Mouse (Mus musculus): ENCODE measurements around the gene Tagap1.
"Not testable (repeated sequence)": the region's sequence is repeated elsewhere in the genome, so short reads cannot be mapped to it uniquely, and the experiment has no call there.

GRCm38 (mm10) chr17:6967673-6968072 is 6.7 kb upstream of the Tagap1 start:
- TF ChIP-seq MAX (IDR thresholded peaks at IDR 0.05; ENCODE audit: low read depth); POLR2A (IDR thresholded peaks at IDR 0.05; ENCODE audit: insufficient read length, low read depth); E2F4 (IDR thresholded peaks at IDR 0.05; ENCODE audit: insufficient read depth); MYOD1 (IDR thresholded peaks at IDR 0.05; ENCODE audit: control insufficient read depth in 1 of 3, insufficient read length in 2 of 3, low read depth in 2 of 3); USF1 (IDR thresholded peaks at IDR 0.05; ENCODE audit: low read depth); REST (IDR thresholded peaks at IDR 0.05; ENCODE audit: insufficient read depth, insufficient read length); POLR2AphosphoS2 (IDR thresholded peaks at IDR 0.05; ENCODE audit: insufficient read length, low read depth): not testable (repeated sequence)
